Mouse (Mus musculus): ENCODE results near the gene Dnaja3. TPM values are rescaled to one million over a fixed set of nuclear protein-coding genes. Genes with fewer than 3 reads are reported as not detected.

Dnaja3 gene
- polyA plus RNA-seq, 1 experiment from 2014 or later = 95.3 TPM

- H3K4me1 ChIP-seq (ENCODE audit: insufficient read depth, low read length) = peaks cover 84% of the 10 kb centered on the region
Observed at GRCm38 (mm10) chr16:4597296-4597695, 42.5 kb upstream of the Dnaja3 start.

GRCm38 (mm10) chr16:4598041-4598440, 41.7 kb upstream of the Dnaja3 start:
- Histone ChIP-seq H3K9me3 (ENCODE audit: low read length) (no peaks in the 10 kb centered on the region), H3K27ac (ENCODE audit: low read length) (no peak overlapping the region), H3K4me2 (replicated peaks; ENCODE audit: low read depth, low read length) (peak overlapping the region; percentile 91; the same call in 1 of the 2 replicates), H3K4me3 (ENCODE audit: low read length) (no peak overlapping the region), H3K27me3 (ENCODE audit: insufficient read depth, low read length) (no peaks in the 10 kb centered on the region), H3K4me1 (ENCODE audit: insufficient read depth, low read length) (peaks cover 85% of the 10 kb centered on the region), H3K36me3 (ENCODE audit: insufficient read depth, low read length) (no peaks in the 10 kb centered on the region), H3K9ac (replicated peaks; ENCODE audit: low read length) (0 out of 2 replicates have a peak overlapping the region, but pooled peaks have one; percentile 47)
- ATAC-seq (ENCODE audit: low FRiP score, low TSS enrichment) = no peak
- 44% methylated on average over 5 of the region's 5 CpGs for WGBS

More at GRCm38 (mm10) chr16:4597296-4597695, 42.5 kb upstream of the Dnaja3 start:
- Histone ChIP-seq H3K9me3 (ENCODE audit: low read length) (no peaks in the 10 kb centered on the region), H3K36me3 (ENCODE audit: insufficient read depth, low read length) (no peaks in the 10 kb centered on the region), H3K27me3 (ENCODE audit: insufficient read depth, low read length) (no peaks in the 10 kb centered on the region), H3K9ac (replicated peaks; ENCODE audit: low read length) (peak overlapping the region; percentile 45; the same call in 1 of the 2 replicates), H3K4me2 (replicated peaks; ENCODE audit: low read depth, low read length) (peak overlapping the region; percentile 91), H3K4me3 (ENCODE audit: low read length) (peak overlapping the region; percentile 88), H3K27ac (ENCODE audit: low read length) (peak overlapping the region; percentile 48)
- ATAC-seq (ENCODE audit: low FRiP score, low TSS enrichment) = no peak
- 58% methylated on average over 6 of the region's 7 CpGs for WGBS

- 20% methylated on average over 6 of the region's 6 CpGs for WGBS
- Histone ChIP-seq H3K4me2 (replicated peaks; ENCODE audit: low read depth, low read length) (peak overlapping the region; percentile 35), H3K36me3 (ENCODE audit: insufficient read depth, low read length) (no peaks in the 10 kb centered on the region), H3K27ac (ENCODE audit: low read length) (peak overlapping the region; percentile 62), H3K9me3 (ENCODE audit: low read length) (no peaks in the 10 kb centered on the region), H3K9ac (replicated peaks; ENCODE audit: low read length) (peak overlapping the region; percentile 47), H3K4me3 (ENCODE audit: low read length) (no peak overlapping the region), H3K4me1 (ENCODE audit: insufficient read depth, low read length) (peaks cover 86% of the 10 kb centered on the region), H3K27me3 (ENCODE audit: insufficient read depth, low read length) (no peaks in the 10 kb centered on the region)
- no peak for ATAC-seq (ENCODE audit: low FRiP score, low TSS enrichment)
Observed at GRCm38 (mm10) chr16:4598891-4599543, 40.8 kb upstream of the Dnaja3 start.

GRCm38 (mm10) chr16:4599616-4600015, 40.2 kb upstream of the Dnaja3 start:
- H3K4me1 ChIP-seq (ENCODE audit: insufficient read depth, low read length) = peaks cover 92% of the 10 kb centered on the region

GRCm38 (mm10) chr16:4600701-4601310, 39.0 kb upstream of the Dnaja3 start:
- H3K27ac ChIP-seq (ENCODE audit: low read length) = peak overlapping the region; percentile 95

More at GRCm38 (mm10) chr16:4599616-4600015, 40.2 kb upstream of the Dnaja3 start:
- 85% methylated on average over 3 of the region's 3 CpGs for WGBS
- H3K27me3 ChIP-seq (ENCODE audit: insufficient read depth, low read length) = no peaks in the 10 kb centered on the region
- H3K36me3 ChIP-seq (ENCODE audit: insufficient read depth, low read length) = no peaks in the 10 kb centered on the region
- H3K4me3 ChIP-seq (ENCODE audit: low read length) = no peak overlapping the region
- H3K4me2 ChIP-seq (replicated peaks; ENCODE audit: low read depth, low read length) = no peak overlapping the region
- 0 out of 2 replicates have a peak overlapping the region, but pooled peaks have one; percentile 10 for H3K9ac ChIP-seq (replicated peaks; ENCODE audit: low read length)
- no peak for ATAC-seq (ENCODE audit: low FRiP score, low TSS enrichment)
- H3K9me3 ChIP-seq (ENCODE audit: low read length) = no peaks in the 10 kb centered on the region
- H3K27ac ChIP-seq (ENCODE audit: low read length) = peak overlapping the region; percentile 57; the same call in 1 of the 2 replicates

GRCm38 (mm10) chr16:4602189-4602588, 37.6 kb upstream of the Dnaja3 start:
- Histone ChIP-seq H3K27me3 (ENCODE audit: insufficient read depth, low read length) (no peaks in the 10 kb centered on the region), H3K9ac (replicated peaks; ENCODE audit: low read length) (peak overlapping the region; percentile 49), H3K4me2 (replicated peaks; ENCODE audit: low read depth, low read length) (peak overlapping the region; percentile 22; the same call in 1 of the 2 replicates), H3K27ac (ENCODE audit: low read length) (peak overlapping the region; percentile 95), H3K9me3 (ENCODE audit: low read length) (no peaks in the 10 kb centered on the region), H3K36me3 (ENCODE audit: insufficient read depth, low read length) (no peaks in the 10 kb centered on the region), H3K4me3 (ENCODE audit: low read length) (no peak overlapping the region), H3K4me1 (ENCODE audit: insufficient read depth, low read length) (peaks cover 98% of the 10 kb centered on the region)
- peak; percentile 49 for ATAC-seq (ENCODE audit: low FRiP score, low TSS enrichment)
- WGBS = 11% methylated on average over 3 of the region's 3 CpGs

More at GRCm38 (mm10) chr16:4600701-4601310, 39.0 kb upstream of the Dnaja3 start:
- H3K4me3 ChIP-seq (ENCODE audit: low read length) = no peak overlapping the region
- H3K9me3 ChIP-seq (ENCODE audit: low read length) = no peaks in the 10 kb centered on the region
- ATAC-seq (ENCODE audit: low FRiP score, low TSS enrichment) = peak; percentile 10; the same call in 1 of the 2 replicates
- H3K4me2 ChIP-seq (replicated peaks; ENCODE audit: low read depth, low read length) = peak overlapping the region; percentile 14; the same call in 1 of the 2 replicates
- H3K9ac ChIP-seq (replicated peaks; ENCODE audit: low read length) = peak overlapping the region; percentile 40; the same call in 1 of the 2 replicates
- no peaks in the 10 kb centered on the region for H3K27me3 ChIP-seq (ENCODE audit: insufficient read depth, low read length)
- no peaks in the 10 kb centered on the region for H3K36me3 ChIP-seq (ENCODE audit: insufficient read depth, low read length)
- WGBS = 69% methylated on average over 9 of the region's 9 CpGs
- peaks cover 98% of the 10 kb centered on the region for H3K4me1 ChIP-seq (ENCODE audit: insufficient read depth, low read length)

GRCm38 (mm10) chr16:4602766-4603452, 36.9 kb upstream of the Dnaja3 start:
- peak; percentile 70 for ATAC-seq (ENCODE audit: low FRiP score, low TSS enrichment)
- H3K4me2 ChIP-seq (replicated peaks; ENCODE audit: low read depth, low read length) = peak overlapping the region; percentile 22
- 18% methylated on average over 7 of the region's 7 CpGs for WGBS

GRCm38 (mm10) chr16:4603453-4603837, 36.3 kb upstream of the Dnaja3 start:
- H3K4me2 ChIP-seq (replicated peaks; ENCODE audit: low read depth, low read length) = peak overlapping the region; percentile 22; the same call in 1 of the 2 replicates
- H3K4me3 ChIP-seq (ENCODE audit: low read length) = no peak overlapping the region
- H3K9me3 ChIP-seq (ENCODE audit: low read length) = no peaks in the 10 kb centered on the region
- H3K9ac ChIP-seq (replicated peaks; ENCODE audit: low read length) = peak overlapping the region; percentile 49; the same call in 1 of the 2 replicates
- H3K27ac ChIP-seq (ENCODE audit: low read length) = peak overlapping the region; percentile 95
- no peaks in the 10 kb centered on the region for H3K27me3 ChIP-seq (ENCODE audit: insufficient read depth, low read length)
- WGBS = 53% methylated on average over 1 of the region's 1 CpGs
- no peak for ATAC-seq (ENCODE audit: low FRiP score, low TSS enrichment)
- H3K36me3 ChIP-seq (ENCODE audit: insufficient read depth, low read length) = no peaks in the 10 kb centered on the region
- H3K4me1 ChIP-seq (ENCODE audit: insufficient read depth, low read length) = peaks cover 97% of the 10 kb centered on the region

More at GRCm38 (mm10) chr16:4602766-4603452, 36.9 kb upstream of the Dnaja3 start:
- Histone ChIP-seq H3K4me3 (ENCODE audit: low read length) (no peak overlapping the region), H3K9ac (replicated peaks; ENCODE audit: low read length) (peak overlapping the region; percentile 49), H3K9me3 (ENCODE audit: low read length) (no peaks in the 10 kb centered on the region), H3K4me1 (ENCODE audit: insufficient read depth, low read length) (peaks cover 97% of the 10 kb centered on the region), H3K27me3 (ENCODE audit: insufficient read depth, low read length) (no peaks in the 10 kb centered on the region), H3K27ac (ENCODE audit: low read length) (peak overlapping the region; percentile 95), H3K36me3 (ENCODE audit: insufficient read depth, low read length) (no peaks in the 10 kb centered on the region)

- H3K9me3 ChIP-seq (ENCODE audit: low read length) = no peaks in the 10 kb centered on the region
- no peak for ATAC-seq (ENCODE audit: low FRiP score, low TSS enrichment)
- H3K27ac ChIP-seq (ENCODE audit: low read length) = peak overlapping the region; percentile 95
- WGBS = 54% methylated on average over 11 of the region's 11 CpGs
- H3K4me2 ChIP-seq (replicated peaks; ENCODE audit: low read depth, low read length) = no peak overlapping the region
- H3K4me3 ChIP-seq (ENCODE audit: low read length) = no peak overlapping the region
- no peaks in the 10 kb centered on the region for H3K27me3 ChIP-seq (ENCODE audit: insufficient read depth, low read length)
- H3K4me1 ChIP-seq (ENCODE audit: insufficient read depth, low read length) = peaks cover 93% of the 10 kb centered on the region
- H3K9ac ChIP-seq (replicated peaks; ENCODE audit: low read length) = peak overlapping the region; percentile 25; the same call in 1 of the 2 replicates
- no peaks in the 10 kb centered on the region for H3K36me3 ChIP-seq (ENCODE audit: insufficient read depth, low read length)
Observed at GRCm38 (mm10) chr16:4604293-4604837, 35.4 kb upstream of the Dnaja3 start.
